Mouse (Mus musculus) testis, postnatal 14 days (tissue): ENCODE results near the gene Polr3g.
"Not testable (repeated sequence)": the region's sequence is repeated elsewhere in the genome, so short reads cannot be mapped to it uniquely, and the experiment has no call there.

Experiments
- DNase-seq: peaks from one replicate; pipeline ENCODE4 v3.0.0; 2021; ENCODE audit warnings: low spot score

Polr3g gene

GRCm38 (mm10) chr13:81630566-81630965 lies 80.2 kb downstream of the Polr3g start:
- no peak for DNase-seq

GRCm38 (mm10) chr13:81629395-81629794 lies 81.4 kb downstream of the Polr3g start:
- DNase-seq: no peak

- DNase-seq: no peak
Observed at GRCm38 (mm10) chr13:81628631-81629190, 82.1 kb downstream of the Polr3g start.

- not testable (repeated sequence) for DNase-seq
Observed at GRCm38 (mm10) chr13:81627861-81628260, 83.0 kb downstream of the Polr3g start.
